Mouse (Mus musculus): ENCODE data around the gene Bmp6.

DNA sequence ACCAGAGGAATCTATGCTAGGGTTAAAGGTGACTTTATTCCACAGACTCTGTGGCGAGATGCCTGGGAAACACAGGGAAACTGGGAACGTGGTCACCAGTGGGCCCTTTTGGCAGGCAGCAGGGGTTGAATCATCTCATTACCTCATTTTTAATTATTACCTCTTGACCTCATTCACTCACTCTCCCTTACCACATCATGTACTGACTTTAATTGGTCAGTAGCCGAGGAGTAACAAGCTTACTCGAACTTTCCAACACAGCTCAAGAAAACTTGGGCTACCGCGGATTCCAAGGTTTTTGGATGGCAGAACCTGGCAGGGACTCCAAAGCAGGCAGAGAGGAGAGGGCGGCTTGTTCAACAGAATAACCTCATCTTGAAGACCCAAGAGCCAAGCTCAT, 74.9 kb downstream of the Bmp6 start:
- TF ChIP-seq CTCF (IDR thresholded peaks at IDR 0.05; ENCODE audit: low read depth, low read length): no peak
- no peak for TF ChIP-seq POLR2A (IDR thresholded peaks at IDR 0.05; ENCODE audit: borderline replicate concordance, low read depth, low read length)

Measured in bone marrow macrophage, adult 2 months (primary cell).